Mouse (Mus musculus) forebrain, embryonic 11.5 days (tissue): ENCODE measurements around the gene Frem2. TPM values are rescaled to one million over a fixed set of nuclear protein-coding genes. Genes with fewer than 3 reads are reported as not detected.

Experiments used
- ATAC-seq: fragments of 200-750 bp; cut with Nextera tagmentation; replicated peaks from 2 replicates; pipeline ENCODE4 v1.8.0; 2017; ENCODE audit warnings: moderate TSS enrichment; ENCODE audit not compliant: low FRiP score
- DNase-seq: peaks from one replicate; pipeline ENCODE4 v3.0.0-alpha.2; 2017; ENCODE audit warnings: low spot score
- H3K27ac ChIP-seq: fragments of 300-500 bp; sonication (generic); 2 replicates; pipeline ENCODE4 v1.5.1; 2014; ENCODE audit warnings: low read depth, low read length
- H3K27me3 ChIP-seq: fragments of 300-500 bp; sonication (generic); 2 replicates; pipeline ENCODE4 v1.6.1; 2014; ENCODE audit warnings: mild to moderate bottlenecking, low read length, mixed read lengths; ENCODE audit not compliant: control insufficient read depth, insufficient read depth
- H3K36me3 ChIP-seq: fragments of 300-500 bp; sonication (generic); 2 replicates; pipeline ENCODE4 v1.6.1; 2014; ENCODE audit warnings: mild to moderate bottlenecking, low read length, moderate library complexity, mixed read lengths; ENCODE audit not compliant: control insufficient read depth, insufficient read depth
- H3K4me1 ChIP-seq: fragments of 300-500 bp; sonication (generic); replicated peaks from 2 replicates; pipeline ENCODE4 v1.6.1; 2014; ENCODE audit warnings: low read length, mixed read lengths; ENCODE audit not compliant: control insufficient read depth, insufficient read depth
- H3K4me2 ChIP-seq: fragments of 300-500 bp; sonication (generic); 2 replicates; pipeline ENCODE4 v1.6.1; 2014; ENCODE audit warnings: low read depth, mild to moderate bottlenecking, low read length, moderate library complexity, mixed read lengths; ENCODE audit not compliant: severe bottlenecking
- H3K4me3 ChIP-seq: fragments of 300-500 bp; sonication (generic); 2 replicates; pipeline ENCODE4 v1.5.1; 2014; ENCODE audit warnings: low read depth, low read length
- H3K9ac ChIP-seq: fragments of 300-500 bp; sonication (generic); 2 replicates; pipeline ENCODE4 v1.6.1; 2014; ENCODE audit warnings: low read length
- H3K9me3 ChIP-seq: fragments of 300-500 bp; sonication (generic); 2 replicates; pipeline ENCODE4 v1.6.1; 2016; ENCODE audit warnings: low read length, mixed read lengths; ENCODE audit not compliant: control insufficient read depth
- WGBS: fragments of 180-500 bp; shearing (Covaris S2); extraction: QIAGEN DNeasy Blood & Tissue Kit; methylation state at CpG from one replicate; pipeline ENCODE4 v1.1.7; 2014; 5-methylcytosine and 5-hydroxymethylcytosine counted together
- polyA plus RNA-seq: library from polyadenylated mRNA; unstranded; fragments of >200 nt; fragmentation: Nextera tagmentation; extraction: Ambion mirVana; gene quantifications from 2 replicates; pipeline ENCODE4 v1.2.1, GENCODE M21; 2014

Frem2 gene
- polyA plus RNA-seq, 1 experiment from 2014 or later: 2.7 TPM

GRCm38 (mm10) chr3:53522794-53523193 is 134.4 kb downstream of the Frem2 start:
- H3K27me3 ChIP-seq: no peaks in the 10 kb centered on the region
- no peak overlapping the region for H3K4me2 ChIP-seq
- DNase-seq (no peak), ATAC-seq (no peak)
- no peaks in the 10 kb centered on the region for H3K4me1 ChIP-seq
- no peak overlapping the region for H3K27ac ChIP-seq
- no peaks in the 10 kb centered on the region for H3K9me3 ChIP-seq
- H3K36me3 ChIP-seq: no peaks in the 10 kb centered on the region
- no peak overlapping the region for H3K4me3 ChIP-seq
- 78% methylated on average over 10 of the region's 10 CpGs for WGBS
- H3K9ac ChIP-seq: no peak overlapping the region

GRCm38 (mm10) chr3:53514221-53515065 is 142.7 kb downstream of the Frem2 start:
- no peak for DNase-seq
- Histone ChIP-seq H3K27ac (no peak overlapping the region), H3K4me2 (no peak overlapping the region), H3K36me3 (no peaks in the 10 kb centered on the region), H3K4me1 (no peaks in the 10 kb centered on the region), H3K27me3 (no peaks in the 10 kb centered on the region), H3K9ac (no peak overlapping the region), H3K4me3 (no peak overlapping the region), H3K9me3 (no peaks in the 10 kb centered on the region)
- ATAC-seq: no peak
- WGBS: 90% methylated on average over 4 of the region's 4 CpGs

- 74% methylated on average over 5 of the region's 5 CpGs for WGBS
- H3K36me3 ChIP-seq: no peaks in the 10 kb centered on the region
- DNase-seq: no peak
- ATAC-seq: no peak
- H3K4me2 ChIP-seq: no peak overlapping the region
- H3K9me3 ChIP-seq: no peaks in the 10 kb centered on the region
- no peaks in the 10 kb centered on the region for H3K4me1 ChIP-seq
- H3K9ac ChIP-seq: no peak overlapping the region
- no peak overlapping the region for H3K4me3 ChIP-seq
- H3K27ac ChIP-seq: no peak overlapping the region
- H3K27me3 ChIP-seq: no peaks in the 10 kb centered on the region
Measured at GRCm38 (mm10) chr3:53513096-53513495, 144.1 kb downstream of the Frem2 start.

DNA sequence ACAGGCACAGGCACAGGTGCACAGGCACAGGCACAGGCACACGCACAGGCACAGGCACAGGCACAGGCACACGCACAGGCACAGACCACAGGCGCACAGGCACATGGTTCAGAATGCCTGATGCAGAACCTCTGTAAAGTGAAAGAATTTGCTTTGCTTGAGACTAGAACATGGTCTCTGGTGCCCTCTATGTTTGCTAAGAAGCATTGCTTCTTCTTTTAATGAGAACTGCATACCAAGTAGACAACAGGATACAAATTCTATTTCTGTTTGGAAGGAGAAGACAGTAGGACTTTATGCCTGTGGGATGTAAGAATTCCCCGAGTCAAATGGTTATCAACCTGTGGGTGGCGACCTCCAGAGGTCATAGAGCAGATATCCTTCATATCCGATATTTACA is 154.7 kb downstream of the Frem2 start:
- Histone ChIP-seq H3K4me2 (no peak overlapping the region), H3K4me3 (no peak overlapping the region), H3K27me3 (no peaks in the 10 kb centered on the region), H3K4me1 (no peaks in the 10 kb centered on the region), H3K36me3 (no peaks in the 10 kb centered on the region), H3K9ac (no peak overlapping the region), H3K9me3 (no peaks in the 10 kb centered on the region), H3K27ac (no peak overlapping the region)
- 76% methylated on average over 6 of the region's 6 CpGs for WGBS
- DNase-seq: no peak
- ATAC-seq: no peak

- Histone ChIP-seq H3K9ac (no peak overlapping the region), H3K27me3 (no peaks in the 10 kb centered on the region), H3K9me3 (no peaks in the 10 kb centered on the region), H3K36me3 (no peaks in the 10 kb centered on the region), H3K4me3 (no peak overlapping the region), H3K4me1 (no peaks in the 10 kb centered on the region), H3K4me2 (no peak overlapping the region), H3K27ac (no peak overlapping the region)
- ATAC-seq (no peak), DNase-seq (no peak)
- WGBS: 90% methylated on average over 6 of the region's 6 CpGs
Measured at GRCm38 (mm10) chr3:53498351-53498905, 158.7 kb downstream of the Frem2 start.

- H3K27me3 ChIP-seq: no peaks in the 10 kb centered on the region
- no peaks in the 10 kb centered on the region for H3K4me1 ChIP-seq
- H3K4me3 ChIP-seq: no peak within 1 kb of the TSS
- H3K9me3 ChIP-seq: no peaks in the 10 kb centered on the region
- no peak within 1 kb of the TSS for H3K9ac ChIP-seq
- H3K27ac ChIP-seq: no peak within 1 kb of the TSS
- WGBS: 78% methylated on average over 6 of the region's 6 CpGs
- no peak for DNase-seq
- no peak within 1 kb of the TSS for H3K4me2 ChIP-seq
- no peaks in the 10 kb centered on the region for H3K36me3 ChIP-seq
- ATAC-seq: no peak
Measured at GRCm38 (mm10) chr3:53488353-53488752, 168.8 kb downstream of the Frem2 start, which contains the start of gene Stoml3. Gene Stoml3 (plus strand): TSS chr3:53488653.

GRCm38 (mm10) chr3:53486996-53487576 is 170.1 kb downstream of the Frem2 start:
- Histone ChIP-seq H3K27ac (no peak overlapping the region), H3K9ac (no peak overlapping the region), H3K4me1 (no peaks in the 10 kb centered on the region), H3K4me2 (no peak overlapping the region), H3K27me3 (no peaks in the 10 kb centered on the region), H3K9me3 (no peaks in the 10 kb centered on the region), H3K36me3 (no peaks in the 10 kb centered on the region; the same call in 1 of the 2 replicates), H3K4me3 (no peak overlapping the region)
- DNase-seq: no peak
- ATAC-seq: no peak
- WGBS: 78% methylated on average over 9 of the region's 9 CpGs

GRCm38 (mm10) chr3:53486561-53486960 is 170.6 kb downstream of the Frem2 start:
- no peak overlapping the region for H3K4me2 ChIP-seq
- peaks cover 3% of the 10 kb centered on the region; the same call in 1 of the 2 replicates for H3K36me3 ChIP-seq
- no peak overlapping the region for H3K9ac ChIP-seq
- H3K27me3 ChIP-seq: no peaks in the 10 kb centered on the region
- no peak for ATAC-seq
- H3K4me1 ChIP-seq: no peaks in the 10 kb centered on the region
- DNase-seq: no peak
- H3K4me3 ChIP-seq: no peak overlapping the region
- no peak overlapping the region for H3K27ac ChIP-seq
- H3K9me3 ChIP-seq: no peaks in the 10 kb centered on the region
- WGBS: 87% methylated on average over 10 of the region's 10 CpGs
